Mouse (Mus musculus) liver, adult 2 months (tissue): ENCODE data around the gene Icam1.

Experiments
- CTCF ChIP-seq: fragments of 200-500 bp; IDR thresholded peaks from 2 replicates; pipeline ENCODE4 v1.5.1; 2011; ENCODE audit warnings: low read depth, low read length, control low read depth
- POLR2A ChIP-seq: fragments of 200-500 bp; IDR thresholded peaks from 2 replicates; pipeline ENCODE4 v1.6.1; 2011; ENCODE audit warnings: low read length, control low read depth; ENCODE audit not compliant: insufficient read depth; ENCODE audit errors: extremely low read depth

DNA sequence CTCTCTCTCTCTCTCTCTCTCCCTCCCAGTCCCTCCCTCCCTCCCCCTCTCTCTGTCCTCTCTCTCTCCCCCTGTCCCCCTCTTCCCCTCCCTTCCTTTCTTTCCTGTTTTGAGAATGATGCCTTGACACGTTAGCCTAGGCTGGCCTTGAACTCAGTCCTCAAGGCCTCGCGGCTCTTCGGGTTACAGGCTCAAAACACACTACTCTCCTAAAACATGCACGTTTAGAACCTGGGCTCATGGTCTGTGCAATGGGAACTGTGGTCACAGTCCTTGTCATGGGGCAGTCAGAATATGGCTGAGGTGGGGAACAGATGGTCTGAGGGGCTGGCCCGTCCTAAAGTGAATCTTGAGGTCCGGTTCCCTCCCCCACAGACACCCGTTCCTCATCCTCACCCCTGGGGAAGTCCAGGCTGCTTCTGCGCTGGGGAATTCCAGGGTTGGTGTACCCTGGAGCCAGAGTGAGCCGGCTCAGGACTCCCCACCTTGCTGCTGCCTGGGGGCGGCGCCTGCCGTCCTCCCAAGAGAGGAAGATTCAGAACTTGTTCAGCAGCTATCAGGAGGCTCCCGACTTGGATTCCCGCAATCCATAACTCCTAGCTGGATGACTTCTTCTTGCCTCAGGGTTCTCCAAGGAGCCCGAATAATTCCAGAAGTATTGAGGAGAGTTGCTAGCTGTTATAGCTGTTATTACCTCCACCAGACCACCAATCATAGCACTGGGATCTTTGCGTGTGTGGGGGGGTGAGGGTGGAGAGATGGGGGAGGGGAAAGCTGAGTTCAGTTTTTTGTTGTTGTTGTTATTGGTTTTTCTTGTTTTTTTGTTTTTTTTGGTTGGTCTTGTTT, 769 bp downstream of the Icam1 start:
- TF ChIP-seq POLR2A (no peak), CTCF (no peak)
